Mouse (Mus musculus) ES-E14 (cell line): ENCODE data around the gene Rfesd.

ENCODE experiments used
- CHD2 ChIP-seq: IDR thresholded peaks from 2 replicates; pipeline ENCODE4 v1.6.1; 2014; ENCODE audit warnings: mild to moderate bottlenecking, low read depth, low read length, inconsistent platforms
- MAFK ChIP-seq: IDR thresholded peaks from 2 replicates; pipeline ENCODE4 v1.6.1; 2014; ENCODE audit warnings: mild to moderate bottlenecking, low read depth, low read length, inconsistent platforms; ENCODE audit not compliant: insufficient read depth
- ZC3H11A ChIP-seq: IDR thresholded peaks from 2 replicates; pipeline ENCODE4 v1.6.1; 2012; ENCODE audit warnings: low read depth, mild to moderate bottlenecking, inconsistent platforms, low read length, borderline replicate concordance
- ZNF384 ChIP-seq: IDR thresholded peaks from 2 replicates; pipeline ENCODE4 v1.6.1; 2012; ENCODE audit warnings: low read depth, low read length, inconsistent platforms

GRCm38 (mm10) chr13:76014511-76014910 lies 4.0 kb downstream of the Rfesd start:
- TF ChIP-seq ZNF384, result no peak
- TF ChIP-seq ZC3H11A, result no peak
- TF ChIP-seq CHD2, result no peak
- TF ChIP-seq MAFK, result no peak
